Mouse (Mus musculus) granulocyte monocyte progenitor cell, adult 5-6 weeks (primary cell): ENCODE measurements around the gene Usf2. TPM values are rescaled to one million over a fixed set of nuclear protein-coding genes. Genes with fewer than 3 reads are reported as not detected.
A peak's percentile ranks its signal among the peaks of the same experiment; 100 is the strongest.

Source experiments
- ATAC-seq: replicated peaks from 2 replicates; pipeline ENCODE4 v1.8.0; 2016; ENCODE audit warnings: mild to moderate bottlenecking, moderate TSS enrichment, inconsistent platforms; ENCODE audit not compliant: poor library complexity, severe bottlenecking
- total RNA-seq, 2 experiments: library from RNA; stranded (forward) in 1 of 2; stranded (reverse) in 1 of 2; fragments of 200-712, 200-1000 nt in 1 of 2; fragments of >200 nt in 1 of 2; fragmentation: Nextera tagmentation in 1 of 2; gene quantifications; 2 replicates each; pipeline ENCODE4 v1.2.3; 2014 to 2017

The Usf2 gene
- 87.7 and 105 TPM in 2 replicates for total RNA-seq (2014; fragmentation: Nextera tagmentation)
- total RNA-seq (2017), result 103 and 128 TPM in 2 replicates

DNA sequence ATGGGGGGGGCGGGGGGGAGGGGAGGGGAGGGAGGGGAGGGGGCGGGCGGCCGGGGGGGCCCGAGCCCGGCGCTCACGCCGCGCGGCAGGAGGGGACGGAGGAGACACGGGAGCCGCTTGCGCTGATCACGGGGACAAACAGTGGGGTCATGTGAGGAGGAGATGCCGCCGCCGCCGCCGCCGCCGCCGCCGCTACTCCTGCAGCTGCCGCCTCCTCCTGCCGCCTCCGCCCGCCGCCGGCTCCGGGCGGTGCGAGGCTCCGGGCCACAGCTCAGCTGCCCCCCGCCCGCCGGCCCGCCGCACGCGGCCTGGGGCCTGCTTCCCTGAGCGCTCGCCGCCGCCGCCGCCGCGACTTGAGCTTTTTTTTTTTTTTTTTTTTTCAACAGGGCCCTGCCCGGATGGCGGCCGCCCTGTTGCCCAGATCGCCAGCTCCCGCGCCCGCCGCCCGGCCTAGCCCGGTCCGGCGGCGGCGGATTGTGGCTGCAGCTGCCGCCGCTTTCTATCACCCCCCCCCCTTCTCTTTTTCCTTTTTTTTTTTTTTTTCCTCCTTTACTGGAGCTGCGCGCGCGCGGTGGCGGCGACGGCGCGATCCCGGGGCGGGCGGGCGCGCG lies at the start of gene Usf2:
Usf2 (minus strand) TSS at position 48 of the 611 bp plus-strand sequence.
- ATAC-seq, result peak; percentile 24

GRCm38 (mm10) chr7:31002650-31003049 lies 46.0 kb upstream of the Usf2 start:
- peak; percentile 89 for ATAC-seq

GRCm38 (mm10) chr7:31000505-31001020 lies 44.0 kb upstream of the Usf2 start:
- peak; percentile 62 for ATAC-seq

DNA sequence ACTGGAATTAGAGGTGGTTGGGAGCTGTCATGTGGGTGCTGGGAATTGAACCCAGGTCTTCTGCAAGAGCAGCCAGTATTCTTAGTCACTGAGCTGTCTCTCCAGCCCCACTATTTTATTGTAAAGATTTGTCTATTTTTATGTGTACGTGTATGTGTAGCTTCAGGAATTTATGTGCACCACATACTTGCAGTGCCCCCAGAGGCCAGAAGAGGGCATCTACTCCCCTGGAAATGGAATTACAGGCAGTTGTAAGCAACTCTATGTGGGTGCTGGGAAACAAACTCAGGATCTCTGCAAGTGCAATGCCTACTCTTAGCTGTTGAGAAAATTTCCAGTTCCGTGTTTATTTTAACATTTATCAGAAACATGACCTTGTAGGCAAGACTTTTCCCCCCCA lies 39.9 kb upstream of the Usf2 start:
- ATAC-seq, result no peak

- ATAC-seq, result no peak
These were observed 37.4 kb upstream of the Usf2 start for GRCm38 (mm10) chr7:30993986-30994385.

- ATAC-seq, result no peak
These were observed 35.5 kb upstream of the Usf2 start for GRCm38 (mm10) chr7:30992148-30992547.

DNA sequence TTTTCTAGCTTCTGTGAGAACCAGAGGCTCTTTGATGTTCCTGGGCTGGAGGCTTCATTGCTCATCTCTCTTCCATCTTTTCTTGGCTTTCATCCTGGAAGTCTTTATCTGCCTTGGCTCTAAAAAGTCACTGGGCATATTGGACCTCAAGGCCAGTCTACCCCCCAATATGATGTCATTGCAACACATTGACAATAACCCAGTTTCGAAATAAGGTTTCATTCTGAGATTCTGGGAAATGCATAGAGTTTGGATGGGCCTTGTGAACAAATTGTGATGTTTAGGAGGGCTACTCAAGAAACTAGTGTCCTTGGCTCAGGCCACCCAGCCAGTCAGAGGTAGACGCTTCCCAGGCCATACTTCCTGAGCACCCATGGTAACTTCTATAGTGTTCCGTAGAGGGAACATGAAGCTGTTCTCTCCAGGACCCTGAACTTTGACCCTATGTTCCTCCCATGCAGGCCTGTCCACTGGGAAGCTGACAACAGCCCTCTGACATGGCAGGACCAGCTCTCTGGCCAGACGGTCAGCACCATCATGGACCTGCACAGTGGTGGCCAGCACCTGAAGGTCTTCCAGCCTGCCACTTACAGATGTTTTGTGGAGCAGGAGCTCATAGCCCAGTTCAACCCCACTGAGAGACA lies 32.0 kb upstream of the Usf2 start:
- ATAC-seq, result no peak; the same call in 1 of the 2 replicates

DNA sequence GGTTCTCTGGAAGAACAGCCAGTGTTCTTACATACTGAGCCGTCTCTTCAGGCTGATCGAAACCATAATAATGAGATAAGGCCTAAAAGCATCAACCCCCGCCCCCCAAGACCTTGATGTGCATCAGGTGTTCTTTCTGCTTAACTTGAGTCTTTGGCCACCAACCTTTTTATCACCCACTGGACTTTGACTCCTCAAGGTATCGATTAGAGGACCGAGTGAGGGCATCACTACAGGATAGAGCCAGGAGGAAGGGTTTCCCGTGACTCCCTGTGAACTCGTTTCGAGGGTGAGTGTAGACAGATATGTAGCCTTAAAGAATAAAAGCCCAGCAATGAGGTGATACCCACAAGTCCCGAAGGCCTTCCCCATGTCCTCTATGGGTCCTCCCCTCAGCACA lies 28.8 kb upstream of the Usf2 start:
- no peak for ATAC-seq

DNA sequence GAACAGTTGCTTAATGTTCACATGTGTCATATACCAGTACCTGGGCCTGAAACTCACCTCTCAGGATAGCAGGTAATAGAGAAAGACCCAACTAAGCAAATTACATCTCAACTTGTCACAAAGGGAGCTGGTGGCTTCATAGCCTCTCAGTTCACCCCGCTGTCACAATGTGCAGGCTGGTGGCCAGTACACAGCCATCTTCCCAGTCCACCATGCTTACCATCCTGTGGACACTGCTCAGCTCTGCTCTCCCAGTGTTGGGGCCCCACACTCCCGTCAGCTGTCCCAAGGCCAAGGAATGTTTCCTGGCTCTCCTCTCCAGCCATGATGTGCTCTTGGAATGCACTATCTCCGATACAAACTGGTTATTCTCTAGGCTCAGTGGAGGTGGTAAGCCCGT lies 25.1 kb upstream of the Usf2 start:
- ATAC-seq, result no peak

DNA sequence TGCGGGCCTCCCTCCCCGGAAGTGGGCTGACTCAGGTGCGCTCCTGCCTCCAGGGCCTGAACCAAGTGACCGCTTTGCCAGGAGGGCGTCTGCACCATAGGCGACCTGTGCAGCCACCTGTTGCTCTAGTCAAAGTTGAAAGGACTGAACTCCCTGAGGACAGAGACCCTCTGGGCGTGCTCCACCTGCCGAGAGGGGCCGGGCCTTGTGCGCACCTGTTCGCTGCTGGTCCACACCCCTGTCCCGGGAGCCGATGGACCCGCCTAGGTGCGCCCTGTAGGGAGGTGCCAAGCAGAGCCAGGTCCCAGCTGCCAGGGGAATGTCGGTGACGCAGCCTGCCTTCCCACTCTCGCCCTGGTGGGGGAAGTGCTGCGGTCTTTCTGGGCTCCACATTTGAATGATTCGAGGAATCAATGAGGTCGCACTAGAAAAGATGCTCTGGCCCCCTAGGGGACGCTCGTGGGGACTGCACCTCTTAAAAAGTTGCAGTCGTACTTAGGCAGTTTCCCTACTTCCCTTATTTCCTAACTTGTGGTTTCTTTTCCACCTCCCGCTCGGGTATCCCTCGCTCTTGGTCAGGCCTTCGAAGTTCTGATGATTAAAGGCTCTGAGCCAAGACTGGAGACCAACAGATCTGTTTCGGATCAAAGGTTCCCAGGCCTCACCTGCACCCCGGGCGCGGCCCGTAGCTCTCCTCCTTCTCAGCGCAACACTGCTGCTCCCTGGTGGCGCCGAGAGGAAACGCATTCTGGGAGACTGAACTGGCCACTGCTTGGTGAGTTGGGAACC lies 17.1 kb upstream of the Usf2 start, which contains the start of gene Fam187b:
Fam187b (plus strand) TSS at position 290 of the 789 bp plus-strand sequence.
- peak; percentile 85 for ATAC-seq

DNA sequence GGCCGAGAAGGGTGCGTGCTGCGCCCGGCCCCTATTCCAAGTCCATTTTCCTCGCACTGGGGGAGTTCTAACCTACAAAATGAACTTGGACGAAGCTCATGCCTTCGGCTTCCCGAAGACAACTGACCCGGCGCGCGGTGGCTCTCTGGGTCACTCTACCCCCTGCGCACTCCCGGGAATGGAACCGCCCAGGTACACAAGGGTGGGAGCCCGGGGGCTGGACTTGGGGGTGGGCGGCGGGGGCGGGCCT lies 16.6 kb upstream of the Usf2 start, which contains the start of gene Lsr:
Lsr (minus strand) TSS at position 214 of the 250 bp plus-strand sequence.
- no peak for ATAC-seq

DNA sequence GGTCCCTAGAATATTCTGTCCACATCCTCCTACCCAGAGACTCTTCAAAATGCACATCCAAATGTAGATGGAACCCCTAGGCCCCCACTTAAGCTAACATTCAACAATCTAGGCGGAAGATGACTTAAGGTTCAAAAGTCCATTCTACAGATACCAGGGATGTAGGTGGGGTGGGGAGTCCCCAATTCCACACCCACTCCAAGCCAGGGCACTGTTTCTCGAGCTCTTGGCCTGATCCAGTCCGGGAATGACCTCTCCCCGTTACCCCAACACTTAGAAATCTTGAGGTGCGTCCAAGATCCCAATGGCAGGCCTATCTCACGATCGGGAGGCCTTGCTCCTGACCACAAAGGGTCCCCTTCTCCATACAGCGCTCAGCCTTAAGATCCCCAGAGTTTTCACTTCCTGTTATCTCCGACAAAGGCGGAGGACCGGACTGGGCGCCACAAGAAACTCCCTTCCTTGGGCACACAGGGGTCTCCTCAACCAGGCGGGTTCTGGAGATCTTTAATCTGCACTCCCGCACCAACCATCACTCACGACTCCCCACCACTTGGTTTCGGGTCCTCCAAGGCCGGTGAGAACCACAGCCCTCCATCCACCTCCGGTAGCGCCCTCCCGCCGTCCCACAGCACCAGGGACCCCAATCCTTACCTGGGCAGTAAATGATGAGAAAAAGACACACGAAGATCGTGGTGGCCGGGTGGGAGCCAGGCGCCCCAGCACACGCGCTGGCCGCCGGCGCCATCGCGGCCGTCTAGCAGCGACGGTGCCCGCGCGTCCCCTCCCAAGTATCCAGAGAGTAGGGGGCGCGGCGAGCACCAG lies 16.0 kb upstream of the Usf2 start:
- peak; percentile 71 for ATAC-seq

GRCm38 (mm10) chr7:30971901-30972300 lies 15.3 kb upstream of the Usf2 start:
- no peak for ATAC-seq

GRCm38 (mm10) chr7:30969174-30969573 lies 12.6 kb upstream of the Usf2 start:
- no peak for ATAC-seq

DNA sequence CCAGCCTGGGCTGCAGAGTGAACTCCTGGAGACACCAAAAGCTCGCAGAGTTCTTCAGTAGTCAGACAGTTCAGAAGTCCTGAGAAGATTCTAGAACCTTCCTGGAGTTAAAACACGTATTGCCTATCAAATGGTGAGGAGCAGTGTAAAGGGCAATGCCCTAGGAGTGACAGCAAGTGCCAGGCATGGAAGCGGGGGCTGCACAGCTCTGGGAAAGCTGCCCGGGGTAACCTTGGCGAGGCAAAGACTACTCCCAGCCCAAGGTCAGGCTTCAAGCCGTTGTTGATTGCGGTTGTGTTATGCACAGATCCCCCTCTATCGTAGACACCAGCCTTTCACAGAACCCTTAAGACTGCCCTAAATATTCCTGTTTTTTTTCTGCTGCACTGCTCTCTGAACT lies 12.0 kb upstream of the Usf2 start:
- no peak for ATAC-seq

GRCm38 (mm10) chr7:30966657-30967056 lies 10.1 kb upstream of the Usf2 start:
- ATAC-seq, result peak; percentile 82

GRCm38 (mm10) chr7:30965677-30966076 lies 9.1 kb upstream of the Usf2 start:
- no peak for ATAC-seq

DNA sequence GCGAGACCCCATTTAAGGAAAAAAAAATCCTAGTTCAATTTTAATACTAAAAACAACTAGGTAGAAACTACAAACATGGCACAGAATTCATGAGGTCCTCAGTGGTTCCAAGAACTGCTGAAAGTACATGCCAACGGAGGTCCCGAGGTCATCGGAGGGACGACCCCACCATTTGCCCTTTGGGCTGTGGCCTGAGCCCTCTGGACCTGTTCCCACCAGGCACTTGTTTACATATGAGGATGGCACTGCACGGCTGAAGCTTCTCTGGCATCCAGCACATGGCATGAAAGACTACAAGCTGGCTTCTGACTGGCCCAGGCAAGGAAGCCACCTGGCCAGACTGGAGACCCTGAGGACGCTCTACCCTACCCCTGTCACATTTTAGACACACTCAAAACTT lies 7.8 kb upstream of the Usf2 start:
- no peak for ATAC-seq

- ATAC-seq, result no peak
These were observed 6.3 kb upstream of the Usf2 start for GRCm38 (mm10) chr7:30962862-30963261.

- ATAC-seq, result no peak
These were observed 3.3 kb upstream of the Usf2 start for GRCm38 (mm10) chr7:30959786-30960349.
